Comparison of ENCODE assay signal across 11 mouse cellular contexts in the genomic region with DNA sequence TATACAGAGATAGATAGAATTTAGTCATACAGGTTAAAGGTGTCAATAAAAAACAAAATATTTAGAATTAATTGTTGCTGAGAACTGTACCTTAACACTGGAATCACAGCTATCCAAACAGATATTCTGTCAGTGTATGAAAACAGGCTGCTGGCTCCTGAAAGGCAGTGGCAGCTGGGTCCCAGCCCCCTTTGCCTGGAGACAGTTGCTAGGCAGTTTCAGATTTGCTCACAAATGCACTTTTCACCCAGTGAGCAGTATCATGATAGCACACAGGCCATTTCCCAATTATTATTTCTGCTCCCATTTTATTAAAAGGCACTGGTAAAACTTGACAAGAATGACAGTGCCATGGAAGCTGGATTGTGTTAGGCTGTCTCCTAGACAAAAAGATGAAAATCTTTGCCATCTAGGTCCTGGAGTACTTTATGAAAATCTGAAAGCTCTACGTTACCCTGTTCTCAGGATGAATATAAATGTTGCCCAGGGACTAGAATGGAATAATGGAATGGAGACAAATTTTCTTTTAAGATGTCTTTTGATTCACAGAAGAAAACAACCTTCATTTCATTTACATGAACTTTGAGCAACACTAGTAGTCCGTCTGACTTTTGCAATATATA. TPM values are rescaled to one million over a fixed set of nuclear protein-coding genes. Genes with fewer than 3 reads are reported as not detected.
DNase-seq lines count a peak whose midpoint lies in the region; ATAC-seq lines count a peak whose summit lies in the region.
"Had no signal": no experiment of that assay in that cellular context is flagged by ENCODE, and none has a peak within 500 bp of the region (broad histone marks: within the 10 kb centered on the region; RNA-seq: fewer than 3 reads in every experiment).

No protein-coding gene starts in this region.

- peak; percentile 31; the same call in 1 of the 2 replicates for ATAC-seq in intestine, embryonic 15.5 days
- no peak for ATAC-seq in intestine, embryonic 16.5 days
- peak; percentile 93 for ATAC-seq in forebrain, embryonic 15.5 days (replicated peaks)
- peak; percentile 90 for ATAC-seq in neural tube, embryonic 14.5 days (ENCODE audit: low read depth)
- ATAC-seq in erythroblast, adult 5-6 weeks (replicated peaks; ENCODE audit: low FRiP score, poor library complexity, severe bottlenecking), result no peak
- ATAC-seq: liver, embryonic 12.5 days had no signal

- no peak overlapping the region for H3K27ac ChIP-seq in intestine, embryonic 15.5 days
- no peak overlapping the region for H3K27ac ChIP-seq in intestine, embryonic 16.5 days (ENCODE audit: low read length)
- no peak overlapping the region; the same call in 1 of the 2 replicates for H3K27ac ChIP-seq in forebrain, embryonic 15.5 days (replicated peaks)
- no peak overlapping the region for H3K27ac ChIP-seq in neural tube, embryonic 14.5 days (ENCODE audit: low read depth, low read length)
- H3K27ac ChIP-seq: liver, embryonic 12.5 days had no signal

- H3K9me3 ChIP-seq in intestine, embryonic 15.5 days, result no peaks in the 10 kb centered on the region
- no peaks in the 10 kb centered on the region for H3K9me3 ChIP-seq in intestine, embryonic 16.5 days (ENCODE audit: control insufficient read depth, low read length)
- H3K9me3 ChIP-seq in forebrain, embryonic 15.5 days, result no peaks in the 10 kb centered on the region
- no peaks in the 10 kb centered on the region for H3K9me3 ChIP-seq in neural tube, embryonic 14.5 days (ENCODE audit: control insufficient read depth, low read length)
- H3K9me3 ChIP-seq: liver, embryonic 12.5 days had no signal

- H3K27me3 ChIP-seq in intestine, embryonic 15.5 days (replicated peaks), result no peaks in the 10 kb centered on the region
- no peaks in the 10 kb centered on the region for H3K27me3 ChIP-seq in intestine, embryonic 16.5 days (replicated peaks; ENCODE audit: control insufficient read depth, insufficient read depth, low read length)
- H3K27me3 ChIP-seq in forebrain, embryonic 15.5 days, result no peaks in the 10 kb centered on the region
- no peaks in the 10 kb centered on the region for H3K27me3 ChIP-seq in neural tube, embryonic 14.5 days (ENCODE audit: control insufficient read depth, insufficient read depth, low read length)
- H3K27me3 ChIP-seq: liver, embryonic 12.5 days had no signal

- H3K36me3 ChIP-seq in intestine, embryonic 15.5 days, result no peaks in the 10 kb centered on the region
- no peaks in the 10 kb centered on the region for H3K36me3 ChIP-seq in intestine, embryonic 16.5 days (ENCODE audit: control insufficient read depth, insufficient read depth, low read length)
- H3K36me3 ChIP-seq in forebrain, embryonic 15.5 days, result no peaks in the 10 kb centered on the region
- H3K36me3 ChIP-seq in neural tube, embryonic 14.5 days (ENCODE audit: control insufficient read depth, insufficient read depth, low read length), result no peaks in the 10 kb centered on the region
- H3K36me3 ChIP-seq: liver, embryonic 12.5 days had no signal

- no peak overlapping the region for H3K9ac ChIP-seq in intestine, embryonic 15.5 days
- no peak overlapping the region for H3K9ac ChIP-seq in intestine, embryonic 16.5 days (ENCODE audit: low read depth, low read length)
- H3K9ac ChIP-seq in forebrain, embryonic 15.5 days (replicated peaks), result no peak overlapping the region
- H3K9ac ChIP-seq in neural tube, embryonic 14.5 days (replicated peaks; ENCODE audit: low read depth, low read length), result no peak overlapping the region
- H3K9ac ChIP-seq: liver, embryonic 12.5 days had no signal

- DNase-seq in layer of hippocampus, adult 9-11 months, result peak; percentile 76
- no peak for DNase-seq in ovary, postnatal 10 days (ENCODE audit: low spot score)
- DNase-seq: kidney, postnatal 25 days; right cerebral cortex, postnatal 25 days had no signal

- no peak overlapping the region for H3K4me3 ChIP-seq in intestine, embryonic 15.5 days (replicated peaks)
- no peak overlapping the region for H3K4me3 ChIP-seq in intestine, embryonic 16.5 days (ENCODE audit: low read length)
- H3K4me3 ChIP-seq in forebrain, embryonic 15.5 days, result no peak overlapping the region
- no peak overlapping the region for H3K4me3 ChIP-seq in neural tube, embryonic 14.5 days (ENCODE audit: low read depth, low read length)
- H3K4me3 ChIP-seq: liver, embryonic 12.5 days had no signal

- no peaks in the 10 kb centered on the region for H3K4me1 ChIP-seq in intestine, embryonic 15.5 days (replicated peaks)
- no peaks in the 10 kb centered on the region for H3K4me1 ChIP-seq in intestine, embryonic 16.5 days (ENCODE audit: control insufficient read depth, insufficient read depth, low read length)
- peaks cover 4% of the 10 kb centered on the region for H3K4me1 ChIP-seq in forebrain, embryonic 15.5 days
- H3K4me1 ChIP-seq in neural tube, embryonic 14.5 days (ENCODE audit: control insufficient read depth, insufficient read depth, low read length), result no peaks in the 10 kb centered on the region
- H3K4me1 ChIP-seq: liver, embryonic 12.5 days had no signal

- H3K4me2 ChIP-seq in intestine, embryonic 15.5 days (replicated peaks), result no peak overlapping the region
- no peak overlapping the region for H3K4me2 ChIP-seq in intestine, embryonic 16.5 days (ENCODE audit: low read depth, low read length)
- H3K4me2 ChIP-seq in forebrain, embryonic 15.5 days (replicated peaks), result no peak overlapping the region
- no peak overlapping the region for H3K4me2 ChIP-seq in neural tube, embryonic 14.5 days (ENCODE audit: low read depth, low read length)
- H3K4me2 ChIP-seq: liver, embryonic 12.5 days had no signal

- 76% methylated on average over 2 of the region's 2 CpGs for WGBS in intestine, embryonic 15.5 days
- WGBS in intestine, embryonic 16.5 days, result 81% methylated on average over 2 of the region's 2 CpGs
- WGBS in forebrain, embryonic 15.5 days, result 72% methylated on average over 2 of the region's 2 CpGs
- WGBS in neural tube, embryonic 14.5 days, result 69% methylated on average over 2 of the region's 2 CpGs

RNA-seq across cellular contexts. Expression of a gene that starts 48.0 kb away (rescaled TPM):
- polyA plus RNA-seq in intestine, embryonic 15.5 days (2015; fragmentation: Nextera tagmentation; extraction: Ambion mirVana), result 24.9 and 25.5 TPM in 2 replicates
- polyA plus RNA-seq in intestine, embryonic 16.5 days (2015; fragmentation: Nextera tagmentation; extraction: Ambion mirVana), result 27.7 and 29.3 TPM in 2 replicates
- 1.8 and 2.7 TPM in 2 replicates for polyA plus RNA-seq in forebrain, embryonic 15.5 days (2015; fragmentation: Nextera tagmentation; extraction: Ambion mirVana)
- 3.1 and 3.8 TPM in 2 replicates for polyA plus RNA-seq in neural tube, embryonic 14.5 days (2014; fragmentation: Nextera tagmentation; extraction: Ambion mirVana)
- total RNA-seq in erythroblast, adult 5-6 weeks (2015; ENCODE audit: low replicate concordance), result not detected in 2 replicates
- total RNA-seq in erythroblast, adult 5-6 weeks (2017; ENCODE audit: low replicate concordance), result 1.2 TPM in 1 of 2 replicates, not detected in the other
- total RNA-seq: hematopoietic stem cell, adult 5-6 weeks had no signal

Comparison
In these comparisons a context has a peak if more than half of its experiments do, and no peak if none do; other contexts are left out.
1. ATAC-seq: peak in intestine, embryonic 15.5 days (single experiment), forebrain, embryonic 15.5 days (single experiment) and neural tube, embryonic 14.5 days (single experiment); none in intestine, embryonic 16.5 days (single experiment) and erythroblast, adult 5-6 weeks (single experiment).